Mouse (Mus musculus) liver (tissue): ENCODE measurements around the gene Mrtfa.
A peak's percentile ranks its signal among the peaks of the same experiment; 100 is the strongest.

Experiments
- DNase-seq: peaks from one replicate; pipeline ENCODE4 v3.0.0-alpha.2; 2020; ENCODE audit warnings: mixed read lengths

The Mrtfa gene

GRCm38 (mm10) chr15:80977620-80978334 lies 212.8 kb downstream of the Mrtfa start, which contains the start of gene Sgsm3:
Gene Sgsm3 (plus strand): TSS chr15:80977765.
- DNase-seq: peak; percentile 90

GRCm38 (mm10) chr15:80975666-80976065 lies 214.9 kb downstream of the Mrtfa start:
- no peak for DNase-seq

- no peak for DNase-seq
These were observed 216.2 kb downstream of the Mrtfa start for GRCm38 (mm10) chr15:80974311-80974710.

- DNase-seq: no peak
These were observed 221.2 kb downstream of the Mrtfa start for GRCm38 (mm10) chr15:80969371-80969770.
